Mouse (Mus musculus): Measurements from ENCODE around the gene Otulin.
A peak's percentile ranks its signal among the peaks of the same experiment; 100 is the strongest.

The Otulin gene

DNA sequence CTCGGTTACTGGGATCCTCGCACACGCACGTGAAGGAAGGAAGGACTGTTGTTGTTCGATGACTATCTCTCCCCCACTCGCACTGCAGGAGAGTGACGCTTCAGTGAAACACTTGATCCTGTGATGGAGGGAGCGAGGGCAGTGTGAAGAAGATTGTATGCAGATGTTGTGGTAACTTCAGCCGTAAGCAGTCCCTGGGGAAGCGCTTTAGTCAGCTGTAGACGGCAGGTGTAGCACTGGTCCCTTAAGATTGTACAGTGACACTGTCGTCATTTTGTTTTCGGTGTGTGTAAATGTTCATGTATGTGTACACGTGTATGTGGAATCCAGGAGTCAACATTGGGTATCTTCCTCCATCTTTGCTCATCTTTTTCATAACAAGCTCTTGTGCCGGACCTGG lies 130.1 kb downstream of the Otulin start:
- no peak for DNase-seq

DNA sequence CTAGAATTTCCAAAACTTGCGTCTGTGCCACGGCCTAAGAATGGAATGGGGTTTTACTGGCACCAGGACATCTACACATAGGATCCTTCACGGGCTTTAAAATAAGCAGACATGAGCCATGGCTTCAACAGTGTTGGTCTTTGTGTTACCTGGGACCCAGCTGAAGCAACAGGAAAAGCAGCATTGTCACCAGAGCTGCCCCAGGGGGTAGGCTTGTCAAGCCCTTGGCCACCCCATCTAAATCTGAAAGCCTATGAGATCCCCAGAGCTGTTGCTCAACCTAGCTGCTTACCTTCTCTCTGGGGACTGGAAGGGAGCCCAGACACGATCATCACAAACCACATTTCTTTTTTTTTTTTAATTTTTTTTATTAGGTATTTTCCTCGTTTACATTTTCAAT lies 132.4 kb downstream of the Otulin start:
- no peak for DNase-seq

DNA sequence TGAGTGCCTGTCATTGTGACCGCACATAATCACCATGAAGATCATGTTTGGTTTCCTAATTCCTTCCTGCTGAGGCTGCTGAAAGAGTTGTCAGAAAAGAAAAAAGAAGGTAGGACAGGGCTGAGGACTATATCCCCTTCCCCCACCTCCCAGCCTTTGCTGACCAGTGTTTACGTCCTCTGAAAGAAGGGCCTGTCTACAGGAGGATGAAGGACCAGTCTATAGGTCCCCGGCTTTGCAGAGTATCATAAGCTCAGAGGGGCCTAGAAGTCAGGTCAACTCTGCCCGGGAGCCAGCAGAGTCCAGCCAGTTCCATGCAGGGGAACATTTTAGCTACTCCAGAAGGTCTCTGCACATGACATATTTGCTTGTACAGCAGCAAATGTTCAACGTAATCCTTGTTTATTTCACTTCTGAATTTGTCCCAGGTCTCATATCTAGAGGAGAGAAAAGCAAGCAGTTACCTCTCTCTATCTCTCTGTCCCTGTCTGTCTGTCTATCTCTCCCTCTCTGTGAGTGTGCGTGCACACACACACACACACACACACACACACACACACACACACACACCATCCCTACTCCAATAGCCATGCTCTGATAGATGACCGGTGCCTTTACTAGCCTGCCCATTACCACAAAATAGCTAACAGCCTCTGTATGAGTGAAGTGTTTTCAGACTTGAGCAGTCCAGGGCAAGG lies 133.0 kb downstream of the Otulin start:
- DNase-seq, result no peak

DNA sequence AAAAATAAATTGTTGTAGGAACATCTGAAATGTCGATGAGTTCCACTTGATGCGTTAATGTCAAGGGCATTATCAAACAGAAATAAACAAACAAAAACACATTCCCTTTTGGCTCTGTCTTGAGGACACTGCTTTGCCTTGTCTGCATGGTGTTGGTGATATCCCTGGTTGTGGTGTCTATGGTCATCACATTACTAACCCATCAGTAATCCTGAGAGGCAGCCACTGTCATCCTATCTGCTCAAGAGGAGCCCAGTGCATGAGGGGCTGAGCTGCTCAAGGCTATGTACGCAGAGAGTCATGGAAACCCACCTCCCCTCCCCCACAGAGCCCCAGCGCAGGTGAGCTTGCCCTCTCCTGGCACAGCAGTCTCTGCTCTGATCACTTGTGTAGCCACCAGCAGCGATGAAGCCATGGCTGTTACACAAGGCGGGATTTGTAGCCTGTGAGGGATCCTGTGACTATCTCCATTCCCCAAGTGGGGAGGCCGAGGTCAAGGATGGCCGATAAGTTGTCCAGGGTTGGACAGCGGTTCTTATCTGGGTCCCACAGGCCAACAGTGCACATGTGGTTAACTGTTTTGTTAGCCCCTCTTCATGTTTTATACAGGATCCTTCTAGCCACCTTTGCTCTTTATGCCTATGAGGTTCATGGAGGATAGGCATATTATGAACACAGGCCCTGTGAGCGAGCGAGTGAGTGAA lies 133.7 kb downstream of the Otulin start:
- DNase-seq, result peak; percentile 44 to 47

DNA sequence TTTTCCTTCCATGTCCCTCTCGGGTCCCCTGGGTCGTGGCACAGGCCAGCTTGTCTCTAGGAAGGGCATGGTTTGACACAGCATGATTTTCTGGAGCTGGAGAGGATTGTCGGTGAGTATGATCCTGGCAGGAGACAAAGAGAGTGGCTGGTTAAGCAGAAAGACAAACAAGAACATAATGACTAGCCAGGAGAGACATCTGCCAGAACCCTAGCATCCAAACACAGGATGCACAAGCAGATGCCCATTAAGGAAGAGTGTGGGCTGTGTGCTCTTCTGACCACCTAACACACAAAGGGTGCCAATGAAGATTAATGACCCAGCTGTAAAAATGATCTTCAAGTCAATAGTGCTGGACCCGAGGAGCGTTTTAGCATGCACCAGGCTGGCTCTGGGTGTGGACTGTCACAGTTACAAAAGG lies 134.5 kb downstream of the Otulin start:
- peak; percentile 59 to 70 for DNase-seq

DNA sequence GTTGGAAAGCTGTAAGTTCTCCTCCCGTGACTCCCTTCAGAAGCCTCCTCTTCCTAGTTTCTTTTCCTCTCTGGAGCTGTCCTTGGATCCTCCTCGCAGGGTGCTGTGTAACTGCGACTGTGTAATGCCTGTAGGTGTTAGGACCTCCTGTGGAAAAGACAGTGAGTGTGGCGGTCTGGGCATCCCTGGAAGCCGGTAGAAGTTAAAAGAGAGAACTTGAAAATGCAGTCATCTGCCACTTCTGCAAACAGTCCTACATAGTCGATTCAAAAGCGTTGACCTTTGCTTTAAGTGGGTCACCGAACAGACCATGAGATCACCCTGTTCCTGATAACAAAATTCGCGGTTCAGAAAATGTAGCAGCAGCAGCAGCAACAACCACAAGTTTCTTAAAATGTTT lies 137.0 kb downstream of the Otulin start:
- no peak for DNase-seq

DNA sequence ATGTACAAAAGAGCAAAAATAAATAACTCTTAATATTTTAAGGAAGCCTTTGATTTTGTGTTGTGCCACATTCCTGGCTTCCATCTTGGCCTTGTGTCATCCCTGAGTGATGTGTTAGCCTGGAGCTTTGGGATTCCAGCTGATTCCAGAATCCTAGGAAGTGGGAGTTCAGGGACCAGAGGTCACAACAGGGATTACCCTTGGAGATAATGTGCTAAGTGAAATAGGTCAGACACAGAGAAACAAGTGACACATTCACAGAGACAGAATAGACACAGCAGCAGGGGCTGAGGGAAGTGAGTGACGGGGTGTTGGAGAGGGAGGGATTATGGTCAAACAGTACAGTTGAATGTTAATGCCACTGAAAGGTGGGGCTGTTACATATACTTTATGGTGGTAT lies 137.8 kb downstream of the Otulin start:
- DNase-seq, result no peak

Data from cerebellum, postnatal 10 days (tissue).